Comparison of ENCODE assay signal across 1 mouse cellular context in genomic region chr11:69578301-69578700, GRCm38 (mm10).
TF ChIP-seq lines count a peak whose summit lies in the region.

No protein-coding gene starts in this region.

TF ChIP-seq in MEL, 35 proteins besides CTCF, POLR2A, EP300 and RAD21:
- TF ChIP-seq ELF1 (IDR thresholded peaks at IDR 0.05; ENCODE audit: low read depth, low read length) (peak; percentile 12; the same call in 1 of the 2 replicates), JUND (IDR thresholded peaks at IDR 0.05; ENCODE audit: low read depth, low read length) (no peak)
